Mouse (Mus musculus) ES-Bruce4 (cell line): Measurements from ENCODE around the gene Sla2.

Experiments used
- EP300 ChIP-seq: IDR thresholded peaks from 2 replicates; pipeline ENCODE4 v1.6.1; 2011; ENCODE audit warnings: low read depth, low read length; ENCODE audit not compliant: insufficient read depth
- POLR2A ChIP-seq: IDR thresholded peaks from one replicate; pipeline ENCODE4 v1.8.1; 2011; ENCODE audit warnings: low read length; ENCODE audit not compliant: insufficient read depth

GRCm38 (mm10) chr2:156916419-156917125 lies 29.6 kb upstream of the Sla2 start:
- TF ChIP-seq EP300 = no peak
- TF ChIP-seq POLR2A = no peak
